In the genomic region with DNA sequence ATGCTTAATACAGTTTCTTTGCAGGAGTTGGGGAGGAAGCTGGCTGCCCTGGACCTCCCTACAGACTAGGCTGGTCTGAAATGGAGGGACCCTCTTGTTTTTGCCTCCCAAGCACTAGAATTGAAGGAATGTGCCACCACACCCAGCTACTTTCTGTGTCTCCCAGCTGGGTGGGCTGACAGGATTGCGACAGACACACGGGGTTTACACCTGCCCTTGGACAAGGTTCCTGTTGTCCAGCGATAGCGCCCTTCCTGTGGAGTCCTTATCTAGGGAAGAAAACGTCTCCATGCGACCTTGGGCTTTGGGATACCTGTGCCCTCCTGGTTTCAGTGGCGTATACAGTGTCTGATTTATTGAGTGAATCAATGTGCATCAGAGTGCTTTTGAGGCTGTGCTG, we compare ENCODE assay signal across 19 mouse cellular contexts. TPM values are rescaled to one million over a fixed set of nuclear protein-coding genes. Genes with fewer than 3 reads are reported as not detected.
"Had no signal": no experiment of that assay in that cellular context is flagged by ENCODE, and none has a peak within 500 bp of the region (broad histone marks: within the 10 kb centered on the region; RNA-seq: fewer than 3 reads in every experiment).

No protein-coding gene starts in this region.

- H3K4me1 ChIP-seq: neural tube, embryonic 13.5 days had no signal

- ATAC-seq: liver, postnatal 0 days; midbrain, embryonic 16.5 days had no signal

- H3K36me3 ChIP-seq: lung, embryonic 15.5 days had no signal

- H3K4me2 ChIP-seq: limb, embryonic 15.5 days; liver, embryonic 13.5 days; lung, embryonic 15.5 days; midbrain, embryonic 11.5 days; neural tube, embryonic 13.5 days had no signal

- DNase-seq: kidney, postnatal 36 days; layer of hippocampus, adult 9-11 months; layer of hippocampus, postnatal 36 days; liver, embryonic 13.5 days; liver, postnatal 0 days; lung, postnatal 14 days; retina, postnatal 1 day; right cerebral cortex, postnatal 4 days; spleen, adult 18-20 months; thymus, adult 18-20 months; thymus, postnatal 14 days had no signal

- H3K9ac ChIP-seq: limb, embryonic 15.5 days; liver, embryonic 13.5 days; liver, postnatal 0 days; lung, embryonic 15.5 days; neural tube, embryonic 13.5 days had no signal

- H3K27me3 ChIP-seq: limb, embryonic 15.5 days; liver, embryonic 13.5 days; lung, embryonic 15.5 days; megakaryocyte, embryonic 14.5 days; neural tube, embryonic 13.5 days had no signal

- H3K9me3 ChIP-seq: limb, embryonic 15.5 days; liver, embryonic 13.5 days; lung, embryonic 15.5 days; megakaryocyte, embryonic 14.5 days; neural tube, embryonic 13.5 days had no signal

- H3K27ac ChIP-seq: kidney, postnatal 0 days; limb, embryonic 15.5 days; liver, embryonic 13.5 days; lung, embryonic 15.5 days; macrophage; neural tube, embryonic 13.5 days had no signal

- H3K4me3 ChIP-seq: limb, embryonic 15.5 days; liver, embryonic 13.5 days; lung, embryonic 15.5 days; megakaryocyte, embryonic 14.5 days; neural tube, embryonic 13.5 days had no signal

RNA-seq across cellular contexts. Expression of a gene that starts 37.2 kb away (rescaled TPM):
- polyA plus RNA-seq: liver, embryonic 13.5 days; macrophage had no signal
